Mouse (Mus musculus) macrophage (primary cell): Measurements from ENCODE around the gene Selenon. TPM values are rescaled to one million over a fixed set of nuclear protein-coding genes. Genes with fewer than 3 reads are reported as not detected.

ENCODE experiments used
- H3K27ac ChIP-seq: fragments of 350-480 bp; formaldehyde crosslinking; 2 replicates; pipeline ENCODE4 v1.9.0; 2021
- H3K36me3 ChIP-seq: fragments of 350-480 bp; formaldehyde crosslinking; 2 replicates; pipeline ENCODE4 v1.9.0; 2021; ENCODE audit errors: inconsistent target
- H3K4me3 ChIP-seq: fragments of 350-480 bp; formaldehyde crosslinking; 2 replicates; pipeline ENCODE4 v1.9.0; 2021; ENCODE audit errors: inconsistent target
- H3K79me2 ChIP-seq: fragments of 350-480 bp; formaldehyde crosslinking; 2 replicates; pipeline ENCODE4 v1.9.0; 2021; ENCODE audit errors: inconsistent target
- WGBS: methylation state at CpG from one replicate; pipeline ENCODE4 v1.1.7; 2026; ENCODE audit warnings: inconsistent platforms; ENCODE audit not compliant: missing documents; 5-methylcytosine and 5-hydroxymethylcytosine counted together
- polyA plus RNA-seq: library from polyadenylated mRNA; stranded (reverse); fragments of 250-400 nt; gene quantifications from 3 replicates; pipeline ENCODE4 v1.2.4, GENCODE M21; 2018; ENCODE audit warnings: inconsistent platforms
- total RNA-seq, 78 experiments: library from RNA; depleted of rRNA; stranded (reverse); fragments of 250-400 nt; gene quantifications; 1 replicate in 9 of 78; 2 replicates in 24 of 78; 3 replicates in 43 of 78; 4 replicates in 2 of 78; pipeline ENCODE4 v1.2.4; 2018; ENCODE audit warnings: inconsistent platforms in 56 of 78

Selenon gene
- 10 to 100 TPM in 20 of 26 experiments, 1 to 10 TPM in 6; 5.2 to 46.0 (median 17.1) TPM for total RNA-seq (2018; cell fraction: chromatin; rRNA removed)
- 10 to 100 TPM; 20.5 to 62.6 (median 35.0) TPM for total RNA-seq (2018; cell fraction: cytosol; rRNA removed)
- 10 to 100 TPM; 11.3 to 73.6 (median 34.3) TPM for total RNA-seq (2018; cell fraction: nucleus; rRNA removed)
- 33.9 to 45.7 TPM (median 42.5 TPM) in 3 replicates for polyA plus RNA-seq

GRCm38 (mm10) chr4:134551494-134552316, at the start of gene Selenon:
Gene Selenon (minus strand): TSS chr4:134552166.
- Histone ChIP-seq H3K79me2 (peaks cover 8% of the 10 kb centered on the region; the same call in 1 of the 2 replicates), H3K36me3 (no peaks in the 10 kb centered on the region), H3K27ac (no peak within 1 kb of the TSS), H3K4me3 (peak within 1 kb of the TSS; percentile 54)
- 3% methylated on average over 54 of the region's 67 CpGs for WGBS

- H3K79me2 ChIP-seq, result peaks cover 100% of the 10 kb centered on the region
- H3K27ac ChIP-seq, result peak overlapping the region; percentile 1; the same call in 1 of the 2 replicates
- WGBS, result 48% methylated on average over 8 of the region's 8 CpGs
- no peak overlapping the region for H3K4me3 ChIP-seq
- peaks cover 32% of the 10 kb centered on the region for H3K36me3 ChIP-seq
Observed at GRCm38 (mm10) chr4:134601404-134601803, 49.4 kb upstream of the Selenon start.

- peaks cover 98% of the 10 kb centered on the region for H3K79me2 ChIP-seq
- H3K27ac ChIP-seq, result no peak overlapping the region
- 94% methylated on average over 7 of the region's 7 CpGs for WGBS
- no peak overlapping the region for H3K4me3 ChIP-seq
- peaks cover 32% of the 10 kb centered on the region for H3K36me3 ChIP-seq
Observed at GRCm38 (mm10) chr4:134600777-134601176, 48.8 kb upstream of the Selenon start.

- WGBS, result 93% methylated on average over 9 of the region's 9 CpGs
- H3K36me3 ChIP-seq, result peaks cover 32% of the 10 kb centered on the region
- H3K27ac ChIP-seq, result no peak overlapping the region
- peaks cover 91% of the 10 kb centered on the region for H3K79me2 ChIP-seq
- H3K4me3 ChIP-seq, result no peak overlapping the region
Observed at GRCm38 (mm10) chr4:134600060-134600459, 48.1 kb upstream of the Selenon start.

GRCm38 (mm10) chr4:134596816-134597692, 45.1 kb upstream of the Selenon start:
- peaks cover 85% of the 10 kb centered on the region for H3K79me2 ChIP-seq
- H3K4me3 ChIP-seq, result no peak overlapping the region
- WGBS, result 95% methylated on average over 10 of the region's 10 CpGs
- no peak overlapping the region for H3K27ac ChIP-seq
- H3K36me3 ChIP-seq, result peaks cover 49% of the 10 kb centered on the region

- no peak overlapping the region for H3K4me3 ChIP-seq
- H3K36me3 ChIP-seq, result peaks cover 70% of the 10 kb centered on the region
- 74% methylated on average over 10 of the region's 10 CpGs for WGBS
- H3K79me2 ChIP-seq, result peaks cover 80% of the 10 kb centered on the region
- peak overlapping the region; percentile 55 for H3K27ac ChIP-seq
Observed at GRCm38 (mm10) chr4:134594731-134595439, 42.9 kb upstream of the Selenon start.

- Histone ChIP-seq H3K4me3 (no peak overlapping the region), H3K79me2 (peaks cover 65% of the 10 kb centered on the region), H3K36me3 (peaks cover 60% of the 10 kb centered on the region), H3K27ac (no peak overlapping the region)
- 66% methylated on average over 4 of the region's 4 CpGs for WGBS
Observed at GRCm38 (mm10) chr4:134592442-134592841, 40.5 kb upstream of the Selenon start.

GRCm38 (mm10) chr4:134591506-134592061, 39.6 kb upstream of the Selenon start:
- 87% methylated on average over 11 of the region's 11 CpGs for WGBS
- no peak overlapping the region for H3K4me3 ChIP-seq

GRCm38 (mm10) chr4:134590227-134590926, 38.4 kb upstream of the Selenon start:
- Histone ChIP-seq H3K27ac (no peak overlapping the region), H3K79me2 (peaks cover 61% of the 10 kb centered on the region), H3K4me3 (no peak overlapping the region), H3K36me3 (peaks cover 50% of the 10 kb centered on the region)
- WGBS, result 95% methylated on average over 9 of the region's 10 CpGs

More at GRCm38 (mm10) chr4:134591506-134592061, 39.6 kb upstream of the Selenon start:
- H3K79me2 ChIP-seq, result peaks cover 61% of the 10 kb centered on the region
- peaks cover 52% of the 10 kb centered on the region for H3K36me3 ChIP-seq
- no peak overlapping the region for H3K27ac ChIP-seq

GRCm38 (mm10) chr4:134589786-134590185, 37.8 kb upstream of the Selenon start:
- Histone ChIP-seq H3K79me2 (peaks cover 66% of the 10 kb centered on the region), H3K4me3 (no peak overlapping the region), H3K36me3 (peaks cover 50% of the 10 kb centered on the region), H3K27ac (no peak overlapping the region)
- WGBS, result 91% methylated on average over 9 of the region's 9 CpGs

- Histone ChIP-seq H3K36me3 (peaks cover 50% of the 10 kb centered on the region), H3K27ac (peak overlapping the region; percentile 97), H3K79me2 (peaks cover 61% of the 10 kb centered on the region), H3K4me3 (no peak overlapping the region)
- 9% methylated on average over 5 of the region's 5 CpGs for WGBS
Observed at GRCm38 (mm10) chr4:134588951-134589350, 37.0 kb upstream of the Selenon start.

GRCm38 (mm10) chr4:134588287-134588686, 36.3 kb upstream of the Selenon start:
- 81% methylated on average over 8 of the region's 9 CpGs for WGBS
- H3K27ac ChIP-seq, result peak overlapping the region; percentile 97
- peaks cover 48% of the 10 kb centered on the region for H3K36me3 ChIP-seq

GRCm38 (mm10) chr4:134587636-134588197, 35.8 kb upstream of the Selenon start:
- H3K79me2 ChIP-seq, result peaks cover 49% of the 10 kb centered on the region
- peaks cover 48% of the 10 kb centered on the region for H3K36me3 ChIP-seq
- WGBS, result 59% methylated on average over 9 of the region's 11 CpGs
- H3K27ac ChIP-seq, result peak overlapping the region; percentile 97
- H3K4me3 ChIP-seq, result no peak overlapping the region

More at GRCm38 (mm10) chr4:134588287-134588686, 36.3 kb upstream of the Selenon start:
- H3K4me3 ChIP-seq, result no peak overlapping the region
- H3K79me2 ChIP-seq, result peaks cover 55% of the 10 kb centered on the region
